Mouse (Mus musculus) R1 (cell line): Measurements from ENCODE around the gene Mfap2.

Experiments
- DNase-seq: peaks from one replicate; pipeline ENCODE4 v3.0.0-alpha.2; 2018; ENCODE audit warnings: low read depth, low spot score

The Mfap2 gene

DNA sequence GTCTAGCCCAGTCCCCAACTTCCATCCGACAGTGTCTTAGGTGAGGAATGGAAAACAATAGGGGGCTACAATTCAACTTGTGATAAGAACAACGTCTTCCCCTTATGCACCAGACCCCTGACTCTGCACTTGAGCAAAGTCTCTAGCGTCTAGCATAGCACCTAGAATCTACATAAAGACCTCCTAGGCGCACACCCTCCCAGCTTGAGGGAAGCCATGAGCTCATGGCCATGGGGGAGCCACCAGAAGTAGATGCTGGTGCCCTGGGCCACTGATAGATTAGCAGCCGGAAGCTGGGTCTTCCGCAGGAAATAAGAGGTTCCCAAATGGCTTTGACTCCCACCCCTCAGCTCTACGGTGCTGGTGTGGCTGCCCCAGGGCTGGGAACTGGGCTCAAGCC is 22.7 kb upstream of the Mfap2 start:
- no peak for DNase-seq

DNA sequence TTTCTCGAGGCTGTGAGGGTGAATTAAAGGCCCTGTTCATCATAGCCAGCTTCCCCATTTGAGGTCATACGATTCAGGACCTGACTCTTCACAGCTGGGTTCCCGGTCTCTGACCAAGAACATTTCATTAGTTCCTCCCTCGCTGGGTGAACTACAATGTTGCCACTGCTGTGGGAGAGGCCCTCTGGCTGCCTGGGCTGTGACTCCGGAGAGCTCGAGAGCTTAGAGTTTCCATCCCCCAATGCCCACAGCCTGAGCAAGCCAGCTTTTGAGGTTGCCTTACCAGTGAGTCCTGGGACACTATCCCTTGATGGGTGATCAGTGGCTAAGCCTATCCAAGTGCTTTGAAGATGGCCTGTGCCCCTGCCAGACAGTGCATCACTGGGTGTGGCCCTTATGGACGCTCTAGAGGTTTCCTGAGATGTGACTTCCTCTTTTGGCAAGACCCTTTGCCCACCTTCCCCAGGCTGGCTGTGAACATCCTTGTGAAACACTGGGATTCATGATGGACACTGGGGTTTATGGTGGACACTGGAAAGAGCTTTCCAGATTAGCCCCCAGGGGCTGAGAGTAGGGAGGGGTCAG is 21.4 kb upstream of the Mfap2 start:
- no peak for DNase-seq

DNA sequence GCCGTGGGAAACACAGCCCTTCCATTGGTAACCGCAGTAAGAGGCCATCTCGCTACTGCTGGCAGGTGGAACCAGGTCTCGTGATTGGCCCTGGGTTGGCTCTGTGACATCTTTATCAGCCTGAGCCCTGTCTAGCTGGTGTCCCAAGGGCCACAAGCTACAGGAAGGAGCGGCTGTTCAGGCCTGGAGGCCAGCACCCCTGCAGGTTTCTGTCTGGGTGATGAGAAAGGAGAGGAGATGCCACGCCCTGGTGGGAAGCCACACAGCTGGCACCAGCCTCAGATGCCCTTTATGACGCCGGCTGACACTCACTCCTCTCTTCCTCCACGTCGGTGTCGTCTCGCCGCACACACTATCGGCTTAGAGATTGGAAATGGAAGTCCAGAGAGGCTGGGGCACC is 20.8 kb upstream of the Mfap2 start:
- DNase-seq = no peak

DNA sequence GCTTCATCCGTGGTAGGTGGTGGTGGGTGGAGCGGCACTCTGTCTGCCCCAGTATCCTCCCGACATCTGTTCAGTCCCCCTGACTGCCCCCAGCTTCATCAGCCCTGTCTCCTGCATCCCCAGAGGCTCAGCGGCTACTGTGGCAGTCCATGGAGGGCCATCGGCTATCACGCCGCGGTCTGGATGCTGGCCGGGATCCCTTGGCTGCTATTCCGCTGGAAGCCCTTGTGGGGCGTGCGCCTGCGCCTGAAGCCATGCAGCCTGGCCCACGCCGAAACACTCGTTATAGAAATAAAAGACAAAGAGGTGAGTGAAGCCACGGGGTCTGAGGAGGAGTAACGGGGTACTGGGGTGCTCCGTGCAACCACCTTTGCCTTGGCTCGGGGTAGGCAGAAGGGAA is 18.0 kb upstream of the Mfap2 start:
- no peak for DNase-seq

DNA sequence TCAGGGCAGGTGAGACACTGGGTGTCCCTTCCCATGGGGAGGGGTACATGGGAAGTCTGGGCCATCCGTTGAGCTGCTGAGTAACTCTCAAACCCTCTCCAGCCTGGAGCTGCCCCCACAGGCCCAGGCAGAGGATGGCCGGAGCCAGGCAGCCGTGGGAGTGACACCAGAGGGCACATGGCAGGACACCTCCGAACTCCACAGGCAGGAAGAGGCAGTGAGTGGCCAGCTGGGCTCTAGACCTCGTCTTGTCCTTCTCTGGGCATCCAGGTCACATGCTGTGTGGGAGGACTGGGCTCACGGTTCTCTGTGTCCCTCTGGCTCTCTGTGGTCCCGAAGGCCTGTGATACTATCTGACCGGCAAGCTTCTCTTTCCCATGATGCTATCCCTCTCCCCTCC is 16.4 kb upstream of the Mfap2 start:
- no peak for DNase-seq

DNA sequence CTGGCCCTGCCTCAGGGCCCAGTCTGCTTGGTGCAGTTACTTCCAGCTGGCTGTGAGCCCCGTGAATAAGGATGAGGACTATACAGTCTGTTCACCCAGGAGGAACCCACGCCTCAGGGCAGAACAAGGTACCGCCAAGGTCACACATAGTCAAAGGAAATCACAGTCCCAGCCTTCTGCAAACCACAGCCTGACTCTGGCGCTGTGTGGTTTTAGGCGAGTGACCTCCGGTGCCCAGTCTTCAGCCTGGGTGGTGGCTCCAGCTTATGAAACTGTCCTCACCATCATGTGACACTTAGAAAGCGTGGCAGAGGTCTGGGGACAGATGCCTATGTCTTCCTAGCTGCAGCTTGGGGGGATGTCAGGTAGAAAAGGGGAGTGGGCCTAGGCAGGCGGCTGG is 14.4 kb upstream of the Mfap2 start:
- DNase-seq = no peak

DNA sequence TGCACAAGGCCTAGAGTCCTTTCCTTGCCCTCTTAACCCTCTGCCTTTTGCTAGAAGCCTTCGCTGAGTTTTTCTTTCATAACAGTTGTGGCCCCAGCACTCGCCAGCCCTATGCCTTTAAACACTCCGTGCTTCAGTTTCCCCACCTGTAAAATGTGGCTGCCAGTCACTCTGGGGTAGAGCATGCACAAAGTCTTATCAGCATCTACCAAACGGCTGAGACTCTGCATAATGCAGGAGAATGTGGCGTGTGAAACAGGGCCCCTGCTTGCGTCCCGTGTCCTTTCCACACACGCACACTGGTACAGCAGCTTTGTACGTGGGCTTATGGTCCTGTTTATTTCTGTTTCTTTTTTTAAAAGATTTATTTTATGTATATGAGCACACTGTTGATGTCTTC is 13.4 kb upstream of the Mfap2 start:
- no peak for DNase-seq

DNA sequence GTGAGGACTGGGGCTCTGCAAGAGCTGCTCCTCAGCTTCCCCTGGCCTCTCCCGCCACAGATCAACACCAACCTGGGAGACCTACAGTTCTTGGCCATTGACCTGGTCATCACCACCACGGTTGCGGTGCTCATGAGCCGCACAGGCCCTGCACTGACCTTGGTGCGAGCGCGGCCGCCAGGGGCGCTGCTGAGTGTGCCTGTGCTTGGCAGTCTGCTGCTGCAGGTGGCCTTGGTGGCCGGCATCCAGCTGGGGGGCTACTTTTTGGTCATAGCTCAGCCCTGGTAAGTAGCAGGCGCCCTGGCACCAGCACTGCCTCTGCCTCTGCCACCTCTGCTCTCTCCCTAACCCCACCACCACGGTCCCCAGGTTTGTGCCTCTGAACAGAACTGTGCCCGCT is 4.2 kb upstream of the Mfap2 start:
- peak; percentile 54 for DNase-seq

DNA sequence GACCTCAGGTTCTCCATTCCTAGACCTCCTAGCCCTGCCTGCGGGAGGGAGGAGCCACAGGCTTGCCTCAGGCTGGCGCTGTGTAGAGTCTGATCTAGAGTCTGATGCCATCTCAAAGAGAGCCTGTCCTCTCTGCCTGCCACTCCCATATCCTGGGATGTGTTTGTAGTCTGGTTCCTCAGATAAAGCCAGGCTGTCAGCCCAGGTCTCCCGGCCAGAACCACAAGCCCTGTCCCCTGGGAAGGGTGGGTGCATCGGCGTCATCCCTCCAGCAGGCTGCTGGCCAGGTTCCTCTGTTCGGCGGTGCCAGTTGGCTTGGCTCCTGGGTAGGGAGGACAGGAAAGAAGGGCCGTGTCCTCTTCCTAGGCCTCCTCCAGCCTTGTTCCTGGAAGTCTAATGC is 2.2 kb upstream of the Mfap2 start:
- no peak for DNase-seq

DNA sequence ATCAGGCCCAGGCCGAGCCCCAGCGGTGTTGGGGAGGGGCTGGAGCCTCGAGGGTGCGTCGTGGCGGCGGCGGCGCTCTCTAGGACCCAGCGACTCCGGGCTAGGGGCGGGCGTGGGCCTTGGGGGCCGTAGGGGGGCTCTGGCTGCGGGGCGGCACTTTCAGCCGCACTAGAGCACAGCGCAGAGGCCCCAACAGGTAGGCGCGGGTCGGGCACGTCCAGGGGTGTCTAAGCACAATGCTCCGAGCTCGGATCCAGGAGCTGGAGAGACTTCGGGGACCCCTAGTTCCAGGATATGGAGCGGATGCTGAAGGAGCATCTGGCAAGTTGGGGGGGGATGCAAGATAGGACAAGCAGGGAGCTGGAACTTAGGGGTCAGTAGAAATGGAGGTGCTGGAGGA is 308 bp downstream of the Mfap2 start:
- no peak for DNase-seq

DNA sequence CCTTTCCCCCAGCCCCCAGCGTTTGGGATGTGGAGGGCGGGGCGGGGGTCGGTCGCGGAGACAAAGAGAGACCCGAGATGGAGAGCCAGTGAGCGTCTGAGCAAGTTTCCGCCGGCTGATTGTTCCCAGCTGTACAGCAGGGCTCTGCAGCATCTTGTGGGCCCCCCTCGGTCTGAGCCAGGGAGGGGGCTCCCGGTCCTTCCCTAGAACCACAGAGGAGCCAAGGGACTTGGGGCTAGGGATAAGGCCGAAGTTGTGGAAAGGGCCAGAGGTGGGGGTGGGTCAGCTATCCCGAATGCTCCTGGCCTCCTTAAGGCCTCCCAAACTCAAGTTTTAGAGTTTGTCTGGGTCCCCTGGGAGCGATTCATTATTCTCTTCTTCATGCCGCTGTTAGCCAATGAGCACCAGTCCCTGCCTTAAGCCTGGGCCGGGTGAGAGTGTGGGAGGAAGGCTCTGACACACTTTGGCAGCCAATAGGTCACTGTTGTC is 767 bp downstream of the Mfap2 start:
- DNase-seq = no peak

DNA sequence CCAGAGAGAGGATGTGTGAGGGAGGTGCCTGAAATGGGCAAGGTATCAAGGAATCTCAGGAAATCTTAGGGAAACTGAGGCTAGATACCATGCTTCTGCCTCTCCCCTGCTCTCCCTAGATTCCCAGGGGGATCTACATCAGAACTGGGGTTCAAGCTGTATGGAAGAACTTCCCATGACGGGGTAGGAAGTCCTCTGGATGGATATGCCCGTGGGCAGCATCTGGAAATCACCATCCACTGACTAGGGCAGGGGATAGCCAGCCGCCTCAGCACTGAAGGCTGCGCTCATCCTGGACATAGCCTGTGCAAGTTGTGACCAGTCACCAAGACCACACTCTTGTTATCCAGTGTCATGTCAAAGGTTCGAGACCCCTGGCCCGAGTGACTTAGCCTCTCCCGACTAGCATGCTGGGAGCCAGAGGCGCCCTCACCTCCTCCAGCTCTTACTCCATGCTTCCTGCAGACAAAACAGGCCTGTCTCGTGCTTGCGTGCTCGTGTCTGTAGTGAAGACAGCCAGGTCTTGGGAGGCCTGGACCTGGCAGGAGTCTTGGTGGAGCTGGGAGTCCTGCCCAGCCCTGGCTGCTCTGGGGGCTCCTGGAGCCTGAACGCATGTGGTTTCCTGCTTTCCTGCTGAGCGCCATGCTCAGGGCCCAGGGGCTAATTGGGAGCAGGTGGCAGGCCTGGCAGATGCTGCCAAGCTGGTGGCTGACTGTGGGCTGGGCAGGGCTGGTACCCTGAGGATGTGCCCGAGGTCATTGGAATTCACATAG is 1.5 kb downstream of the Mfap2 start:
- no peak for DNase-seq

DNA sequence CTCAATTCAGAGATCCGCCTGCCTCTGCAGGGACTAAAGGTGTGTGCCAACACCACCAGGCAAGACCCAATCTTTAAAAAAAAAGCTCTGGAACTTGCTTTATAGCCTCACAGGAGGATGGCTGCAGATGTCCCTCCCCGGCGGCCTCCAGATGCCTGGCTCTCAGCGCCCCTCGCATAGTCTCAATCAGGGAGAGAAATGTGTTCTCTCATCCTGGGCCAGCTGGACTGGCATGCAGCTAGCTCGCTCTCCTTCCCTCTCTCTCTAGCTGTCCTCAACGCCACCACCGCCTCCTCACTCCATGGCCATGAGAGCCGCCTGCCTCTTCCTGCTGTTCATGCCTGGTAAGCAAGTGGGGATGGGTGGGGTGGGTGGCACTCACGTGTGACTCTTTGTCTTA is 2.3 kb downstream of the Mfap2 start:
- no peak for DNase-seq

DNA sequence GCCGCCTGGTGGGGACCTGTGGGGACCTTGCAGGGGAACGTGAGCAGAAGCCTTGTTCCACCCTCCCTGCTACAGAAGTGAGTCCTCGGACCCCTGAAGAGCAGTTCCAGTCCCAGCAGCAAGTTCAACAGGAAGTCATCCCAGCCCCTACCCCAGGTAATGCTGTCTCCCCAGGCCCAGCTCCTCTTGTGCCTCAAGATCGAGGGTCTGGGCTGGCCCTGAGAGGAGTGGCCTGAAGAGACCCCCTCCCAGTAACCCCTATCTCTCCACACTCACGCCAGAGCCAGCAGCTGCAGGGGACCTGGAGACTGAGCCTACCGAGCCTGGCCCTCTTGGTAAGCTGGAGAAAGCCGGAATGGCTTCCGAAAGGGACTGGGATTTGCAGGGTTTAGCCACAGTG is 3.9 kb downstream of the Mfap2 start:
- DNase-seq = no peak

DNA sequence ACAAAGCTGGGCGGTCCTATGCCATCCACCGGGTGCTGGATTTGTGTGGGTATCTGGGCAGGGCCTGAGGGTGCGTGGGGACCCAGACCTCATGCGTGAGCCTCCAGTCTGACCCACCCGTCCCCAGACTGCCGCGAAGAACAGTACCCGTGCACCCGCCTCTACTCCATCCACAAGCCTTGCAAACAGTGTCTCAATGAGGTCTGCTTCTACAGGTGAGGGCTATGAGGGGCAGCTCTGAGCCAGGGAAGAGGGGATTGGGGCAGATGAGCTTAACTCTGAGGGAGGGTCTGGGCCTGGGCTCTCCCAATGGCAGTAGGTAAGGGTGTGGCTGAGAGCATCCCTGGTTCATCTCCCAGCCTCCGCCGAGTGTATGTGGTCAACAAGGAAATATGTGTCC is 4.6 kb downstream of the Mfap2 start:
- no peak for DNase-seq

DNA sequence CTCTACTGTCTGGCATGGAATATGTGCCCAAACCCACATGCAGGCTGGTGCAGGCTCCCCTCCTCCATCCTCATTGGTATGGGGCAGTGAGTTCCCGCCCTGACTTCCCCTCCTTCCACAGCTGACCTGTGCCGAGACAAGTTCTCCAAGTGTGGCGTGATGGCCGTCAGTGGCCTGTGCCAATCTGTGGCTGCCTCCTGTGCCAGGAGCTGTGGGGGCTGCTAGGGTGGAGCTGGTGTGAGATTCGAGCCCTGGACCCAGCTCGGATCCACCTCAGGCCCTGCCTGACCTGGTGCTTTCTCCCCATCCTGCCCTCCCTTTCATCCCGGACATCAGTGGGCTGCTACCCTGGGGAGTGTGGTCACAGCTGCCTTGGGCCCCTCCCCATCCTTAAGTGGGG is 5.1 kb downstream of the Mfap2 start:
- no peak for DNase-seq

DNA sequence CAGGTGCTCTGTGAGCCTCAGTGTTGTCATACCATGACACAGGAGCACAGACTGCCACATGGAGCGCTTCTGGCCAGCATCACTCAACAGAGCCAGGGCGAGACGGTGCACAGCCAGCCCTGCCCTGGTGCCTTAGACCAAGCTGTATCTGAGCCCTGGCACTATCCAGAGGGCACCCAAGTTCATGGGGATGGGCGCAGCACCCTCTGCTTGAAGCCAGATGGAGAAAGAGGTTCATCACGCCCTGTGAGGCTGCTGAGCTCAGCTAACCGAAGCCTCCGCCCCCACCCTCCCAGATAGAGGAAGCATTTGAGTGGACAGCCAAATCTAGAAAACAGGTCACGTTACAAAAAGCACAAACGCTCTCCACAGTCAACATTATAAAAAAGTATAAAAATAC is 6.1 kb downstream of the Mfap2 start:
- DNase-seq = no peak

DNA sequence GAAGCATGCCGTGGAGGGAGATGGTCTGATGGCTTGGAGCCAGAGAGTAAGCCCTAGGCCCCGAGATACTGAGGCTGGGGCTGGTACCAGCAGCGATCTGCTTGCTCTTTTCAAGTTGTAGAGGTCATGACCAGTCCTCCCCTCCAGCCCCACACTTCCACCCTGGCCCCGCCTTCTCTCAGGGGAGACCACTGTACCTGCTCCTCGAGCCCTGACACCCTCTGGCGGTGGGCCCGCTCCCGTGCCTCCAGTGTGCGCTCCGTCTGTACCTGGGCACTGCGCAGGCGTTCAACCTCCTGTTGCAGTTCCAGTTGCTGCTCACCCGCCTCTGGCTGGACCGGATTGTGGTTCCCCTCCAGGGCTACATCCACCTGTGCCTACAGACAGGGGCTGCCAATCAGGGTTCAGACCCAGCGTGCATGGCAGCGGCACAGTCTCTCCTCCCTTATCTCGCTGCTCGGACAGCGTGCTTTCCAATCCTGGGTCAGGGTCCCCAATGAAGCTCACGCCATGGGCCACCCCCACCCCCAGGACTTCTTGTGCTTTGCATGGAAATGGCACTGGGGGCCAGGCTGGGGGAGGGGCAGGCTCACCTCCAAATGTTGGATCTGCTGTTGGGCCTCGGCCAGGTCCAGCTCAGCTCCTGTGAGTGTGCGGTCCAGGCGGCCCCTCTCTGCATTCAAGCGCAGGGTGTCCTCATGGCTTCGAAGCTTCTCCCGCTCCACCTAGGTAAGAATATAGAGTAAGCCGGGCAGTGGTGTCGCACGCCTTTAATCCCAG is 7.6 kb downstream of the Mfap2 start:
- peak; percentile 73 for DNase-seq

DNA sequence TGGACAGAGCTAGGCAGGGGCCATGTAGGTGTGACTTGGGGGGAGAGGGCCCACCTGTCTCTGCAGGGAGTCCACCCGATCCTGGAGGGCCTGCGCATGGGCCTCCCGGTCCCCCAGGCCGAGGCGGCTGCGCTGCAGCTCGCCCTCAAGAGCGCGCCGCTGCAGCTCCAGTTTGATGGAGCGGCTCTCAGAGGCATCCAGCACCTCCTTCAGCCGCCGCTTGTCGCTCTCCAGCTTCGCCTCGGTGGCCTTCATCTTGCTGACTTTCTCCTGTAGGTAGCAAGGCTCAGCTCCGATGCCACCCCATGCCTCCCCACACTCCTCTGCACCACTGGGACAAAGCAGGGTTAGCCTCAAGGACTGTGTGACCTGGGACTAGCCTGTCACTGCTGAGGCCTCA is 10.0 kb downstream of the Mfap2 start:
- DNase-seq = no peak

DNA sequence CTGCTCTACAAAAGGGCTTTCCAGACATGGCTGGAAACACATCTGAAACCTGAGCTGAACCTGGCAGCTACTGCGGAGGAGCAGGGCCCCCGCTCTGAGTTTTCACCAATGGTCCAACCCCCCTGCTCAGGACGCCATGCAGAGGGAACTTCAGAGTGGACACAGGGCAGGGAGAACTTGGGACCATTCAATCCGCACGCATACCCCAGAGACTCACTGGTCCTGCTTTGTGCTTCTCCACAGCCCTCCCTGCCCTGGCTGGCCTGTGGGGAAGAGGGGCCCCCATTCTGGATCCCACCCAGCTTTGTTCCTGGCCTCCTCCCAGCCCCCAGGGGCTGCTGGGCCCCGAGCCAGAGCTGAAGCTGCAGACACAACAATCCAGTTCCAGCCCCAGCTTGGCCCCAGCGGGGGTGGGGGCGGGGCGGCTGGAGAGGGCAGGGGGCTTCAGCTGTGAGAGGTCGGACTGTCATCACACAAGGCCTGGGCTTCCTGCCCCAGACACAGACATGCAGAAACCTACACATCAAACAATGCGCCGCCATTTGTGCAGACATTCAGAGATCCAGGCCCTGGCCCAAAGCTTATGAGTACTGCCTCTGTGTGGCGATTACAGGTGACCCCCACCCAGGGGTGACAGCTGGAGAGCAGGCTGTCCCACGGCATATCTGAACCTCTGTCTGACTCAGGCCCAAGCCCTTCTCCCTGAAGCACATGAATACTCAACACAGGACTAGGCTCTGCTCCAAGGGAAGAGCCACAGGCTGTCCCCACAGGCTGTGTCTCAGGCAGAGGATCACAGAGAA is 10.8 kb downstream of the Mfap2 start:
- no peak for DNase-seq

DNA sequence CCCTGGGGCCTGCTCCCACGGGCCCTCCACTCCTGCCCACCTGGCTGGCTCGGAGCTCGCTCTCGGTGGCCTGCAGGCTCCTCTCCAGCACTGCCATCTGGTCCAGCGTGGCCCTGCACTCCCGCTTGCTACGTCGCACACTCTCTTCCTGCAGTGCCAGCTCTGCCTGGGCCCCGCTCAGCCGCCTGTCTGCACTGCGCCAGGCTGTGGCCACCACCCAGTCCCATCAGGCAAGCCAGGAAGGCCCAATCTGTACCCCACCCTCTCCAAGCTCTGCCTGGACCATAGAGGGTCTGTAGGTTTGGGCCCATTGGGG is 11.4 kb downstream of the Mfap2 start:
- no peak for DNase-seq

DNA sequence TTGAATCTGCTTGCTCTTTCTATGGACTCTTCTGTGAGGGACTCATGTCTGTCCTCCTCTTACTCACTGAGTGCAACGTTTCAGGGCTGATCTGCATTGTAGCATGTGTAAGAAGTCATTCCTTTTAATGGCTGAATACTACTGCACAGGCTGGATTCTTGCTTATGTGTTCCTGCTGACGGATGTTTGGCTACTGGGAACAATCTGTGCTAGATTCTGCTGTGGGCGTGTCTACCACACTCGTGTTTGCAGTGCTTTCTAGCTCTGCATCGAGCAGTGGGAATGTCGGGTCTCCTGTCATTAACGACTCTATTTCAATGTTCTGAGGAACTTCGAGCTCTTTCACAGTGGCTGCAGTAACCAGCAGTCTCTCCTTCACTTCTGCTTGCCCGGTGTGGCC is 13.8 kb downstream of the Mfap2 start:
- DNase-seq = no peak
